Mouse (Mus musculus) liver, embryonic 14.5 days (tissue): Measurements from ENCODE around the gene Gal3st2b. TPM values are rescaled to one million over a fixed set of nuclear protein-coding genes. Genes with fewer than 3 reads are reported as not detected.
"Not testable (repeated sequence)": the region's sequence is repeated elsewhere in the genome, so short reads cannot be mapped to it uniquely, and the experiment has no call there.

Experiments
- ATAC-seq: fragments of 200-750 bp; cut with Nextera tagmentation; 2 replicates; pipeline ENCODE4 v1.8.0; 2017; ENCODE audit warnings: moderate number of reproducible peaks, mild to moderate bottlenecking, moderate library complexity; ENCODE audit not compliant: insufficient read depth
- DNase-seq, 3 experiments: peaks; one replicate each; pipeline ENCODE4 v3.0.0-alpha.2; 2012 to 2013; ENCODE audit warnings: low read depth in 3 of 3, low spot score in 3 of 3
- H3K27ac ChIP-seq: fragments of 300-500 bp; sonication (generic); 2 replicates; pipeline ENCODE4 v1.5.1; 2014; ENCODE audit warnings: moderate library complexity, mild to moderate bottlenecking, control low read depth, inconsistent platforms
- H3K27me3 ChIP-seq: fragments of 300-500 bp; sonication (generic); 2 replicates; pipeline ENCODE4 v1.6.1; 2014; ENCODE audit warnings: mild to moderate bottlenecking, low read length, moderate library complexity; ENCODE audit not compliant: control insufficient read depth, insufficient read depth
- H3K36me3 ChIP-seq: fragments of 300-500 bp; sonication (generic); replicated peaks from 2 replicates; pipeline ENCODE4 v1.6.1; 2014; ENCODE audit warnings: low read depth; ENCODE audit not compliant: control insufficient read depth, insufficient read depth
- H3K4me1 ChIP-seq, 2 experiments: fragments of 200-500 bp in 1 of 2; fragments of 300-500 bp in 1 of 2; sonication (generic) in 1 of 2; replicated peaks; 2 replicates each; pipeline ENCODE4 v1.6.1; 2012 to 2014; ENCODE audit warnings: antibody characterized with exemption in 1 of 2, inconsistent platforms in 1 of 2, low read length in 1 of 2; ENCODE audit not compliant: control insufficient read depth in 2 of 2, insufficient read depth in 2 of 2
- H3K4me2 ChIP-seq: fragments of 300-500 bp; sonication (generic); 2 replicates; pipeline ENCODE4 v1.6.1; 2014; ENCODE audit warnings: low read depth, mild to moderate bottlenecking, control low read depth, moderate library complexity
- H3K4me3 ChIP-seq, 2 experiments: fragments of 200-500 bp in 1 of 2; fragments of 300-500 bp in 1 of 2; sonication (generic) in 1 of 2; 2 replicates each; pipeline ENCODE4 v1.5.1; 2012 to 2014; ENCODE audit warnings: low read depth in 2 of 2, low read length in 2 of 2, mild to moderate bottlenecking in 2 of 2, control low read depth in 1 of 2, inconsistent platforms in 1 of 2, moderate library complexity in 1 of 2; ENCODE audit not compliant: insufficient read depth in 1 of 2
- H3K9ac ChIP-seq: fragments of 300-500 bp; sonication (generic); replicated peaks from 2 replicates; pipeline ENCODE4 v1.6.1; 2014; ENCODE audit warnings: mild to moderate bottlenecking, control low read depth, moderate library complexity
- H3K9me3 ChIP-seq: fragments of 300-500 bp; sonication (generic); 2 replicates; pipeline ENCODE4 v1.6.1; 2016; ENCODE audit warnings: low read length, mixed read lengths; ENCODE audit not compliant: control insufficient read depth
- CTCF ChIP-seq: IDR thresholded peaks from 2 replicates; pipeline ENCODE4 v1.5.1; 2016; ENCODE audit warnings: antibody characterized with exemption, low read depth, control low read depth
- EP300 ChIP-seq: IDR thresholded peaks from 2 replicates; pipeline ENCODE4 v1.6.1; 2016; ENCODE audit warnings: antibody characterized with exemption, low read depth
- WGBS: fragments of 180-500 bp; shearing (Covaris S2); extraction: QIAGEN DNeasy Blood & Tissue Kit; methylation state at CpG from one replicate; pipeline ENCODE4 v1.1.7; 2014; ENCODE audit not compliant: insufficient replicate concordance; 5-methylcytosine and 5-hydroxymethylcytosine counted together
- polyA plus RNA-seq, 2 experiments: library from polyadenylated mRNA; depleted of rRNA in 1 of 2; stranded (reverse) in 1 of 2; unstranded in 1 of 2; fragments of >200 nt; fragmentation: Nextera tagmentation in 1 of 2; extraction: Ambion mirVana in 1 of 2; gene quantifications; 2 replicates each; pipeline versions ENCODE4 v1.2.1 to v1.2.3; 2012 to 2014

Gal3st2b gene
- polyA plus RNA-seq, 2 experiments = not detected

- H3K4me1 ChIP-seq, H3K4me2 ChIP-seq, ATAC-seq, H3K36me3 ChIP-seq, H3K4me3 ChIP-seq, H3K27me3 ChIP-seq, H3K27ac ChIP-seq, DNase-seq, H3K9me3 ChIP-seq, H3K9ac ChIP-seq: not testable (repeated sequence)
- no CpG with 5 or more reads among the region's 2 CpGs for WGBS
Measured at GRCm38 (mm10) chr1:93980932-93981331, 62.8 kb downstream of the Gal3st2b start.

DNA sequence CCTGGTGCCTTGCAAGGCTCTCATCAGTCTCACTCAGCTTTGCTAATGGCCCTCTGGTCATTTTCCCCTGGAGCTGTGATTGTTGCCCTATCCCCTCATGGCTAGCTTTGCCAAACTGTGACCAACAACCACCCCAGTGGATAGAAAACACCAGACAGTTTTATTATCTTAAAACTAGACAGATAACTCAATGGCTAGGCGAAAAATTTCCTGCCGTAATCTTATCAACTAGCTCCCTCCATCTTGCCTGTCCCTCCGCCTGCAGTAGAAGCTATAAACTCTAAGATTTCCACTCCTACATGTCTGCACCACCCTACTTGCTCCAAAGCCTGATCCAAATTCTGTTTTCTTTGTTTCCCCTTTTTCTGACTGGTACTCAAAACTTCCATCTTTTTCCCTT, 68.1 kb downstream of the Gal3st2b start:
- no peak overlapping the region for H3K9ac ChIP-seq
- H3K27me3 ChIP-seq = no peaks in the 10 kb centered on the region
- H3K4me1 ChIP-seq = no peaks in the 10 kb centered on the region
- no peak overlapping the region for H3K27ac ChIP-seq
- H3K9me3 ChIP-seq = no peaks in the 10 kb centered on the region
- no peak for ATAC-seq
- H3K4me2 ChIP-seq = no peak overlapping the region
- no peak overlapping the region for H3K4me3 ChIP-seq
- 32% methylated on average over 3 of the region's 3 CpGs for WGBS
- TF ChIP-seq CTCF (no peak), EP300 (no peak)
- DNase-seq = no peak
- no peaks in the 10 kb centered on the region for H3K36me3 ChIP-seq

- Histone ChIP-seq H3K9ac (no peak overlapping the region), H3K4me1 (no peaks in the 10 kb centered on the region), H3K4me2 (no peak overlapping the region), H3K27ac (no peak overlapping the region), H3K4me3 (no peak overlapping the region), H3K36me3 (no peaks in the 10 kb centered on the region), H3K9me3 (no peaks in the 10 kb centered on the region), H3K27me3 (no peaks in the 10 kb centered on the region)
- 22% methylated on average over 3 of the region's 3 CpGs for WGBS
- ATAC-seq (no peak), DNase-seq (no peak)
- TF ChIP-seq CTCF (no peak), EP300 (no peak)
Measured at GRCm38 (mm10) chr1:93988786-93989185, 70.7 kb downstream of the Gal3st2b start.

- H3K27ac ChIP-seq, H3K27me3 ChIP-seq, H3K4me2 ChIP-seq, ATAC-seq, H3K9ac ChIP-seq, H3K4me3 ChIP-seq, H3K9me3 ChIP-seq, H3K4me1 ChIP-seq, H3K36me3 ChIP-seq, DNase-seq: not testable (repeated sequence)
- 76% methylated on average over 7 of the region's 8 CpGs for WGBS
Measured at GRCm38 (mm10) chr1:93990209-93990608, 72.1 kb downstream of the Gal3st2b start, which contains the start of gene Gal3st2c. TSS of gene Gal3st2c (plus strand) at chr1:93990509.

DNA sequence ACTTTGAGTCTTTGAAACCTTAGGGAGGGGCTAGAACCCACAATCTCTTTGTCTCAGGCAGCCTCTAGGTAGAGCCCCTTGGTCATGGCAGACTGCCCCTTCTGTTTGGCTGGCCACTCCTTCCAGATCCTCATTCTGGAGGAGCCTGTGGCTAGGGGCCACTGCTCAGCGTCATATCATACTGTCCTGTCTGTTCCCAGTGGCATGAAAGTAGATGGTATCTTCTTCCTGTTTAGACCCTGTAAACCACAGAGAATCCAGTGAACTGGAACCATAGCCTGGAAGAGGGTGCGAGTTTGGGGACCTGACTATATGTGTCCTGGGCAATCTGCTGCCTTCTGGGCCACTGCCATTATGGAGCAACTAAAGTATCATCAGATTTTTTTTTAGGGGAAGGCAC, 73.0 kb downstream of the Gal3st2b start:
- WGBS = 11% methylated on average over 2 of the region's 2 CpGs
- H3K27ac ChIP-seq, H3K4me2 ChIP-seq, ATAC-seq, H3K4me1 ChIP-seq, DNase-seq, H3K27me3 ChIP-seq, H3K9me3 ChIP-seq, H3K4me3 ChIP-seq, H3K9ac ChIP-seq, H3K36me3 ChIP-seq: not testable (repeated sequence)

GRCm38 (mm10) chr1:93991491-93991890, 73.4 kb downstream of the Gal3st2b start:
- not testable (repeated sequence) for H3K4me1 ChIP-seq, H3K9me3 ChIP-seq, DNase-seq, H3K4me3 ChIP-seq, H3K36me3 ChIP-seq, H3K9ac ChIP-seq, ATAC-seq, H3K4me2 ChIP-seq, H3K27ac ChIP-seq, H3K27me3 ChIP-seq
- WGBS = 52% methylated on average over 3 of the region's 3 CpGs

Other genes with a start within 250 kb of the Gal3st2b start
- gene Bok, start 232.7 kb upstream of the Gal3st2b start, polyA plus RNA-seq (2012; rRNA removed) = 1.9 TPM in 2 replicates
- 2.8 and 3.0 TPM in 2 replicates for gene Bok, start 232.7 kb upstream of the Gal3st2b start, polyA plus RNA-seq (2014; fragmentation: Nextera tagmentation; extraction: Ambion mirVana)
- gene Atg4b, start 166.8 kb upstream of the Gal3st2b start, polyA plus RNA-seq (2012; rRNA removed) = 18.6 and 22.6 TPM in 2 replicates
- 64.3 and 68.2 TPM in 2 replicates for gene Atg4b, start 166.8 kb upstream of the Gal3st2b start, polyA plus RNA-seq (2014; fragmentation: Nextera tagmentation; extraction: Ambion mirVana)
- gene Thap4, start 163.4 kb upstream of the Gal3st2b start, polyA plus RNA-seq (2012; rRNA removed) = 8.5 and 10.5 TPM in 2 replicates
- 11.5 and 11.7 TPM in 2 replicates for gene Thap4, start 163.4 kb upstream of the Gal3st2b start, polyA plus RNA-seq (2014; fragmentation: Nextera tagmentation; extraction: Ambion mirVana)
- 99.0 and 128 TPM in 2 replicates for gene Dtymk, start 116.4 kb upstream of the Gal3st2b start, polyA plus RNA-seq (2012; rRNA removed)
- gene Dtymk, start 116.4 kb upstream of the Gal3st2b start, polyA plus RNA-seq (2014; fragmentation: Nextera tagmentation; extraction: Ambion mirVana) = 148 and 150 TPM in 2 replicates
- 5.3 and 6.9 TPM in 2 replicates for gene Ing5, start 114.3 kb upstream of the Gal3st2b start, polyA plus RNA-seq (2012; rRNA removed)
- 7.6 and 9.6 TPM in 2 replicates for gene Ing5, start 114.3 kb upstream of the Gal3st2b start, polyA plus RNA-seq (2014; fragmentation: Nextera tagmentation; extraction: Ambion mirVana)
- 6.4 and 6.8 TPM in 2 replicates for gene D2hgdh, start 93.4 kb upstream of the Gal3st2b start, polyA plus RNA-seq (2012; rRNA removed)
- 3.7 and 5.0 TPM in 2 replicates for gene D2hgdh, start 93.4 kb upstream of the Gal3st2b start, polyA plus RNA-seq (2014; fragmentation: Nextera tagmentation; extraction: Ambion mirVana)
- not detected in 2 replicates for gene Gal3st2, start 57.0 kb upstream of the Gal3st2b start, polyA plus RNA-seq (2012; rRNA removed)
- not detected in 2 replicates for gene Gal3st2, start 57.0 kb upstream of the Gal3st2b start, polyA plus RNA-seq (2014; fragmentation: Nextera tagmentation; extraction: Ambion mirVana)
- not detected in 2 replicates for gene Gal3st2c, start 72.2 kb downstream of the Gal3st2b start, polyA plus RNA-seq (2012; rRNA removed)
- not detected in 2 replicates for gene Gal3st2c, start 72.2 kb downstream of the Gal3st2b start, polyA plus RNA-seq (2014; fragmentation: Nextera tagmentation; extraction: Ambion mirVana)
- not detected in 2 replicates for gene Neu4, start 102.1 kb downstream of the Gal3st2b start, polyA plus RNA-seq (2012; rRNA removed)
- not detected in 2 replicates for gene Neu4, start 102.1 kb downstream of the Gal3st2b start, polyA plus RNA-seq (2014; fragmentation: Nextera tagmentation; extraction: Ambion mirVana)
- 0.03 TPM in 1 of 2 replicates, not detected in the other for gene Pdcd1, start 134.2 kb downstream of the Gal3st2b start, polyA plus RNA-seq (2012; rRNA removed)
- 0.14 TPM in 1 of 2 replicates, not detected in the other for gene Pdcd1, start 134.2 kb downstream of the Gal3st2b start, polyA plus RNA-seq (2014; fragmentation: Nextera tagmentation; extraction: Ambion mirVana)